Mouse (Mus musculus): Measurements from ENCODE around the gene Vgf.

GRCm38 (mm10) chr5:137054873-137055272, 28.7 kb downstream of the Vgf start:
- TF ChIP-seq CTCF (IDR thresholded peaks at IDR 0.05; ENCODE audit: low read depth) (no peak), EP300 (IDR thresholded peaks at IDR 0.05; ENCODE audit: low read depth) (no peak)
